Mouse (Mus musculus) heart, adult 11 months (tissue): ENCODE measurements around the gene Phc2.
A peak's percentile ranks its signal among the peaks of the same experiment; 100 is the strongest.
"Not testable (repeated sequence)": the region's sequence is repeated elsewhere in the genome, so short reads cannot be mapped to it uniquely, and the experiment has no call there.

Experiments used
- DNase-seq: peaks from one replicate; pipeline ENCODE4 v3.0.0; 2022

Phc2 gene

GRCm38 (mm10) chr4:128654505-128655381 lies at the start of gene Phc2:
Gene Phc2 (plus strand): TSS chr4:128654702.
- peak; percentile 99 for DNase-seq

GRCm38 (mm10) chr4:128606586-128606985 lies 47.9 kb upstream of the Phc2 start:
- DNase-seq = no peak

GRCm38 (mm10) chr4:128607661-128608060 lies 46.8 kb upstream of the Phc2 start:
- no peak for DNase-seq

- no peak for DNase-seq
Observed at GRCm38 (mm10) chr4:128609276-128609924, 45.1 kb upstream of the Phc2 start.

- peak; percentile 100 for DNase-seq
Observed at GRCm38 (mm10) chr4:128609925-128610402, 44.5 kb upstream of the Phc2 start, which contains the start of gene Zscan20. Gene Zscan20 (minus strand): TSS chr4:128610098.

GRCm38 (mm10) chr4:128610706-128611105 lies 43.8 kb upstream of the Phc2 start:
- no peak for DNase-seq

- DNase-seq = not testable (repeated sequence)
Observed at GRCm38 (mm10) chr4:128611726-128612125, 42.8 kb upstream of the Phc2 start.

GRCm38 (mm10) chr4:128613326-128613725 lies 41.2 kb upstream of the Phc2 start:
- DNase-seq = no peak

GRCm38 (mm10) chr4:128615761-128616160 lies 38.7 kb upstream of the Phc2 start:
- no peak for DNase-seq

GRCm38 (mm10) chr4:128617363-128618120 lies 37.0 kb upstream of the Phc2 start:
- DNase-seq = no peak

- no peak for DNase-seq
Observed at GRCm38 (mm10) chr4:128618246-128618911, 36.1 kb upstream of the Phc2 start, which contains the start of gene Tlr12. Gene Tlr12 (minus strand): TSS chr4:128618619.

- no peak for DNase-seq
Observed at GRCm38 (mm10) chr4:128618963-128619362, 35.5 kb upstream of the Phc2 start.

- no peak for DNase-seq
Observed at GRCm38 (mm10) chr4:128620572-128620971, 33.9 kb upstream of the Phc2 start.

- DNase-seq = no peak
Observed at GRCm38 (mm10) chr4:128621109-128621508, 33.4 kb upstream of the Phc2 start.

- DNase-seq = no peak
Observed at GRCm38 (mm10) chr4:128635451-128635850, 19.1 kb upstream of the Phc2 start.

- DNase-seq = no peak
Observed at GRCm38 (mm10) chr4:128635894-128636585, 18.5 kb upstream of the Phc2 start.

GRCm38 (mm10) chr4:128637250-128637649 lies 17.3 kb upstream of the Phc2 start:
- DNase-seq = peak; percentile 92

- DNase-seq = no peak
Observed at GRCm38 (mm10) chr4:128638265-128638923, 16.1 kb upstream of the Phc2 start.

GRCm38 (mm10) chr4:128641766-128642717 lies 12.5 kb upstream of the Phc2 start:
- DNase-seq = no peak

- DNase-seq = no peak
Observed at GRCm38 (mm10) chr4:128645896-128646295, 8.6 kb upstream of the Phc2 start.
